Mouse (Mus musculus): ENCODE data around the gene Kars.

DNA sequence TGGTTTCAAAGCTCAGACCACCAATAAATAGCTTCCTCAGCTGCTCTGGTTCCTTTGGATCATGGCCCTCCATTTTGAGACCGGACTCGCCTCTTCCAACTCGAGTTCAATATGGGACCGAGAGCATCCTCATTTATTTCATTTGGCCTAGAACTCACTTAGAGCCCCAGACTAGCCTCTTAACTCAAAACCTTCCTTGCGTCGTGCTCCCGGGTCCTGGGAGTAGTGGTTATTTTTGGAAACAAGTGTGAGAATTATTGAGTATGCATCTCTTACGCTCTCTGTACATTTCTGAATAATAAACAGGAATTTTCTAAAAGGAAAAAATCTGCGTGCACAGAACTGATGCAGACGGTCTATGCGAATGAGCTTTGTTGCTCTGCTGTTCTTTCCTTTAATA lies 3.8 kb upstream of the Kars start, which contains the start of gene Gm6793:
- TF ChIP-seq CTCF (IDR thresholded peaks at IDR 0.05; ENCODE audit: insufficient read depth, low read depth, low read length) = no peak
- TF ChIP-seq POLR2A (IDR thresholded peaks at IDR 0.05; ENCODE audit: insufficient read depth, low read depth, low read length) = no peak
